Mouse (Mus musculus) forebrain, embryonic 13.5 days (tissue): ENCODE measurements around the gene Enc1. TPM values are rescaled to one million over a fixed set of nuclear protein-coding genes. Genes with fewer than 3 reads are reported as not detected.

Experiments used
- ATAC-seq: fragments of 200-750 bp; cut with Nextera tagmentation; 2 replicates; pipeline ENCODE4 v1.8.0; 2017
- H3K27ac ChIP-seq: fragments of 300-500 bp; sonication (generic); 2 replicates; pipeline ENCODE4 v1.5.1; 2015; ENCODE audit warnings: inconsistent platforms, mild to moderate bottlenecking, moderate library complexity
- H3K27me3 ChIP-seq: fragments of 300-500 bp; sonication (generic); 2 replicates; pipeline ENCODE4 v1.6.1; 2015; ENCODE audit warnings: mild to moderate bottlenecking, inconsistent platforms
- H3K36me3 ChIP-seq: fragments of 300-500 bp; sonication (generic); 2 replicates; pipeline ENCODE4 v1.6.1; 2015; ENCODE audit warnings: mild to moderate bottlenecking, inconsistent platforms; ENCODE audit not compliant: poor library complexity, severe bottlenecking
- H3K4me1 ChIP-seq: fragments of 300-500 bp; sonication (generic); 2 replicates; pipeline ENCODE4 v1.6.1; 2015; ENCODE audit warnings: inconsistent platforms
- H3K4me2 ChIP-seq: fragments of 300-500 bp; sonication (generic); 2 replicates; pipeline ENCODE4 v1.6.1; 2015; ENCODE audit warnings: inconsistent platforms, mild to moderate bottlenecking, moderate library complexity
- H3K4me3 ChIP-seq: fragments of 300-500 bp; sonication (generic); 2 replicates; pipeline ENCODE4 v1.5.1; 2015; ENCODE audit warnings: mild to moderate bottlenecking, inconsistent platforms
- H3K9ac ChIP-seq: fragments of 300-500 bp; sonication (generic); 2 replicates; pipeline ENCODE4 v1.6.1; 2015; ENCODE audit warnings: mild to moderate bottlenecking, inconsistent platforms
- H3K9me3 ChIP-seq: fragments of 300-500 bp; sonication (generic); replicated peaks from 2 replicates; pipeline ENCODE4 v1.6.1; 2016; ENCODE audit warnings: inconsistent platforms
- WGBS: fragments of 180-500 bp; shearing (Covaris S2); methylation state at CpG from one replicate; pipeline ENCODE4 v1.1.7; 2015; 5-methylcytosine and 5-hydroxymethylcytosine counted together
- polyA plus RNA-seq: library from polyadenylated mRNA; unstranded; fragments of >200 nt; fragmentation: Nextera tagmentation; extraction: Ambion mirVana; gene quantifications from 2 replicates; pipeline ENCODE4 v1.2.1, GENCODE M21; 2015

The Enc1 gene
- polyA plus RNA-seq, 1 experiment from 2014 or later = 44.4 TPM

DNA sequence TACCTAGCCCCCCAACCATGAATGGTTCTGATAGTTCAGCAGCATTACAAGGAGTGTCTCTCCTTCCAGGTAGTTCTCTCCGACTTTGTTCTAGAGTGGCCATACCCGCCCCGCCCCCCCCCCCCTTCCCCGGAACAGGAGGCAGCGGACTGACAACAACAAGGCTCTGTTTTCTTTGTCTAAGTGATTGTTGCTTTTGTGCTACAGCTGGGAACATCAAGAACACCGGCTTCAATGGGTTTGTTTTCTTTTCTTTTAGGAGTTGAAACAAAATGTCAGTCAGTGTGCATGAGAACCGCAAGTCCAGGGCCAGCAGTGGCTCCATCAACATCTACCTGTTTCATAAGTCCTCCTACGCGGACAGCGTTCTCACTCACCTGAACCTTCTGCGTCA, 3.8 kb downstream of the Enc1 start:
- Histone ChIP-seq H3K9me3 (no peaks in the 10 kb centered on the region), H3K9ac (peak overlapping the region; percentile 98; the same call in 1 of the 2 replicates), H3K4me2 (peak overlapping the region; percentile 85), H3K27me3 (no peaks in the 10 kb centered on the region), H3K4me3 (peak overlapping the region; percentile 99), H3K4me1 (peaks cover 81% of the 10 kb centered on the region), H3K27ac (peak overlapping the region; percentile 99; the same call in 1 of the 2 replicates), H3K36me3 (peaks cover 49% of the 10 kb centered on the region)
- 41% methylated on average over 11 of the region's 11 CpGs for WGBS
- no peak for ATAC-seq

DNA sequence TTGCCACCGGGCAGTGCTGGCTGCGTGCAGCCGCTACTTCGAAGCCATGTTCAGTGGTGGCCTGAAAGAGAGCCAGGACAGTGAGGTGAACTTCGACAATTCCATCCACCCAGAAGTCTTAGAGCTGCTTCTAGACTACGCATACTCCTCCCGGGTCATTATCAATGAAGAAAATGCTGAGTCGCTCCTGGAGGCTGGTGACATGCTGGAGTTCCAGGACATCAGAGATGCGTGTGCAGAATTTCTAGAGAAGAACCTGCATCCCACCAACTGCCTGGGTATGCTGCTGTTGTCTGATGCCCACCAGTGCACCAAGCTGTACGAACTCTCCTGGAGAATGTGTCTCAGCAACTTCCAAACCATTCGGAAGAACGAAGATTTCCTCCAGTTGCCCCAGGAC, 4.3 kb downstream of the Enc1 start:
- peak overlapping the region; percentile 85 for H3K4me2 ChIP-seq
- peaks cover 54% of the 10 kb centered on the region for H3K36me3 ChIP-seq
- H3K4me3 ChIP-seq = peak overlapping the region; percentile 99
- H3K27ac ChIP-seq = peak overlapping the region; percentile 99; the same call in 1 of the 2 replicates
- H3K9ac ChIP-seq = peak overlapping the region; percentile 31; the same call in 1 of the 2 replicates
- no peak for ATAC-seq
- no peaks in the 10 kb centered on the region for H3K9me3 ChIP-seq
- H3K4me1 ChIP-seq = peaks cover 81% of the 10 kb centered on the region
- no peaks in the 10 kb centered on the region for H3K27me3 ChIP-seq
- WGBS = 88% methylated on average over 12 of the region's 12 CpGs

DNA sequence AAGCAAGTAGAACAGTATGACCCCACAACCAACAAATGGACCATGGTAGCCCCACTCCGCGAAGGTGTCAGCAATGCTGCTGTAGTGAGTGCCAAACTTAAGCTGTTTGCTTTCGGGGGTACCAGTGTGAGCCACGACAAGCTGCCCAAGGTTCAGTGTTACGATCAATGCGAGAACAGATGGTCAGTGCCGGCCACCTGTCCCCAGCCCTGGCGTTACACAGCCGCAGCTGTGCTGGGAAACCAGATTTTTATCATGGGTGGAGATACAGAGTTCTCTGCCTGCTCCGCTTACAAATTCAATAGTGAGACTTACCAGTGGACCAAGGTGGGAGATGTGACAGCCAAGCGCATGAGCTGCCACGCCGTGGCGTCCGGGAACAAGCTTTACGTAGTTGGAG, 5.3 kb downstream of the Enc1 start:
- WGBS = 79% methylated on average over 16 of the region's 16 CpGs
- 0 out of 2 replicates have a peak overlapping the region, but pooled peaks have one; percentile 41 for H3K9ac ChIP-seq
- no peaks in the 10 kb centered on the region for H3K9me3 ChIP-seq
- peak overlapping the region; percentile 85 for H3K4me2 ChIP-seq
- peak overlapping the region; percentile 48 for H3K27ac ChIP-seq
- peak; percentile 3; the same call in 1 of the 2 replicates for ATAC-seq
- H3K4me3 ChIP-seq = peak overlapping the region; percentile 99
- H3K4me1 ChIP-seq = peaks cover 88% of the 10 kb centered on the region
- H3K27me3 ChIP-seq = no peaks in the 10 kb centered on the region
- H3K36me3 ChIP-seq = peaks cover 64% of the 10 kb centered on the region

DNA sequence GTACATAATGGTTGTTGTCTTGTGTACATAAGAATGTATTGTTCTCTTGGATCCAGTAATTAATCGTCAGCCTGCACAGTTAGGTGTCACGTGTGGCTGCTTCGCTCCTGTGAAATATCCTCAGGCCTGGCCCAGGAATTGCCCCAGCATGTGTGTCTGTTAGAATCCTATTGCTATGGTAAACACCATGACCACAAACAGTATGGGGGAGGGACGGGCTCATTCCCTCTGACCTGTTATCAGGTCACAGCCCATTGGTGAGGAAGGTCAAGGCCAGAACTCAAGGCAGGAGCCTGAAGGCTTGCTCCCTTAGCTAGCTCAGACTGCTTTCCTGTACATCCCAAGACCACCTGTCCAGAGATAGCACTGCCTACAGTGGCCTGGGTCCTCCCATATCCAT, 6.8 kb downstream of the Enc1 start:
- Histone ChIP-seq H3K4me1 (peaks cover 99% of the 10 kb centered on the region), H3K27ac (0 out of 2 replicates have a peak overlapping the region, but pooled peaks have one; percentile 91), H3K9ac (peak overlapping the region; percentile 55; the same call in 1 of the 2 replicates), H3K4me2 (peak overlapping the region; percentile 85), H3K36me3 (peaks cover 71% of the 10 kb centered on the region), H3K9me3 (no peaks in the 10 kb centered on the region), H3K4me3 (peak overlapping the region; percentile 99; the same call in 1 of the 2 replicates), H3K27me3 (no peaks in the 10 kb centered on the region)
- WGBS = 45% methylated on average over 4 of the region's 4 CpGs
- no peak for ATAC-seq

DNA sequence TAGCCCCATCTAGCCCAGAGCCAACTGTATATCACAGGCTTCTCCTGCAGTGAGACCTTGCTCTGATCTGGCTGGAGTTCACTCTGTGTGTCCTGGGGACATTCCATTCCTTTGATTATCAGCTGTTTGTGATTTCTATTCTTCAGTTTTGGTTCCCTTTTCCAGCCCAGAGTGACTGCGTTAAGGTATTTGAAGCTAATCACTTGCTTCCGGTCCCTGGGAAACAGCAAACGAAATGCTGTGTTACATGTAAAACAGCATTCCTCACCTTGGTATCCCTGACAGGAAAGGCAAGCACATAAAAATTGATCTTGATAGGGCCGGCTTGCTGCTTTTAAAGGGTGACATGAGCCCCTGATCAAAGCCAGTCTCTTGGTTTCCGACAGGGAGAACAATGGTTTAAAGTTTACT, 8.2 kb downstream of the Enc1 start:
- Histone ChIP-seq H3K4me2 (peak overlapping the region; percentile 85), H3K4me3 (peak overlapping the region; percentile 99), H3K9ac (peak overlapping the region; percentile 55), H3K4me1 (peaks cover 99% of the 10 kb centered on the region), H3K9me3 (no peaks in the 10 kb centered on the region), H3K27ac (peak overlapping the region; percentile 91), H3K36me3 (peaks cover 82% of the 10 kb centered on the region), H3K27me3 (no peaks in the 10 kb centered on the region)
- ATAC-seq = no peak
- WGBS = 13% methylated on average over 5 of the region's 5 CpGs

DNA sequence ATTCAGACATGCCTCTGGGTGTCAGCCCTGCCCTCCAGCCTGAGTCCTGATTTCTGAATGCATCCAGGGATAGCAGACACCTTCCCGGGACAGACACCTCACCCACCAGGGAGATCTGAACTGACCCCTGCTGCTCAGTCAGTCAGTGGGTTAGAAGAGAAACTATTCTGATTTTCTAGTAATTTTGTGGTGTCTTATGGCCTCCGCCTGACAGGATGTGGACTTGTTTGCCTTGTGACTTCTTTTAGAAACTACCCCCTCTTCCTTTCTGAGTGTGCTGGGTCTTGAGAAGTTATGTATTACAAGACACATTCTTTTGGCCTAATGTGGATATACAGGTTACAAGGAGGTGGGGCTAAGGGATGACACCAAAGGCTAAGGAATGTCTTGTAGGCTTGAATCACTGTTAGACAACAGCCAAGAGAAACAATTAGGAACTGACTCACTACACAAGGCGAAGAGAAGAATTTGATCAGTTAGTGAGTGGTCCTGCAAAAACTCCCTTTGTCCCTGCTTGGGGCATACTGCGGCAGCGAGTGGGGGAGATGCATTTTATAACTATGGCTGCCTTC, 8.7 kb downstream of the Enc1 start:
- WGBS = 32% methylated on average over 5 of the region's 5 CpGs
- Histone ChIP-seq H3K27me3 (no peaks in the 10 kb centered on the region), H3K9ac (peak overlapping the region; percentile 55), H3K4me3 (peak overlapping the region; percentile 99), H3K9me3 (no peaks in the 10 kb centered on the region), H3K4me2 (peak overlapping the region; percentile 85), H3K4me1 (peaks cover 99% of the 10 kb centered on the region), H3K27ac (peak overlapping the region; percentile 91), H3K36me3 (peaks cover 84% of the 10 kb centered on the region)
- ATAC-seq = no peak

DNA sequence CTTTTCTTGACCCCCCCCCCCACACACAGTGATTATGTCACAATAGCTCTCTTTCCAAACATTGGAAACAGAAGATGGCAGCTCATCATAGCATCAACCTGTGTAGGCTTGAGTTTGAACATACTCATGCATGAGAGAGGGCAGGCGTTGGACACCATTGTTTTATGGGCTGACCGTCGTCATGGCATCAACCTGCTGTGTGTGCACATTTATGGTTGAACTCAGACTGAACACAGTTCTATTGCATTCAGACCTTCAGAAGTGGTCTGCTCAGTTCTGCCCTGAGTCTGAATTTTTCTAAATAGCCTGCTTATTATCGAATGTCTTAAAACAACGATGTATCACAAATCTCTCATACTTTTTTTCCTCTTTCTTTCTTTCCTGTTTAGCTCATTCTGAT, 9.2 kb downstream of the Enc1 start:
- Histone ChIP-seq H3K9me3 (no peaks in the 10 kb centered on the region), H3K4me1 (peaks cover 99% of the 10 kb centered on the region), H3K27me3 (no peaks in the 10 kb centered on the region), H3K9ac (peak overlapping the region; percentile 55), H3K27ac (peak overlapping the region; percentile 91), H3K4me3 (peak overlapping the region; percentile 99; the same call in 1 of the 2 replicates), H3K4me2 (peak overlapping the region; percentile 85), H3K36me3 (peaks cover 81% of the 10 kb centered on the region)
- ATAC-seq = no peak
- 30% methylated on average over 5 of the region's 5 CpGs for WGBS

DNA sequence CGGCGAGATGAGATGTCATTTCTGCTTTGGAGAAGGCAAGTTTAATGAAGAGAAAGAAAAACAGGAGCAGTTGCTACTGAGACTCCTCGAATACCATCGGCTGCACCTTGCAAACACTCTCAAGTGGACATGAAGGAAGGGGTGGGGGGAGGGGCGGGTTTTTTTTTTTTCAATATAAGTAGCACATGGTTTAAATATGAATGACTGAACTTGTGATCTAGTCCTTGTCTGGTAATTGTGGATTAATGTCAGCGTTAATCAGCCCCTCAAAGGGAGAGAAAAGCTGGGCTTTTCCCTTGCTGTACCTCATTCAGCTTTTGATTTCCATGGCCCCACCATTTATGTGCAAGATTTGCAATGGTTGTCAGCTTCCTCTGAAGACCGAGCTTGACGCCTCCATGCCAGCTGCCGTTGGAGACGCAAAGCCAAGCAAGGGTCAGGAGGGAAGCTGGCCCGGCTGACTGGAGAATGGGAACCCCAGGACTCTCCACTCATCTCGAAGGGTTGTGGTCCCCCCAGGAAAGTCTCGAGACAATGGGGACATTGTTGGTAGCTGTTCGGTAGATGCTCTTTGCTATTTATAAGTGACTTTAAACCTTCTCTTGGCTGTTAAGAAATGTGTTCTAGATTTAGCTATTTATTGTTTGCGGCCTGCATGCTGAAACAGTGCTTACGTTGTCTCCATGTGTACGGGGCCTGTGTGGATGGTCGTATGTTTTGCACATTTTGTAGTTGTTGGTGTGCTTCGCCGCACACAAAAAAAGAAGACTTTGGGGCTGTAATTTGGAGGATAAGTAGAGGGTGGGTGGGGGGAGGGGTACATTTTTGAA, 9.9 kb downstream of the Enc1 start:
- 15% methylated on average over 20 of the region's 20 CpGs for WGBS
- Histone ChIP-seq H3K9me3 (no peaks in the 10 kb centered on the region), H3K27me3 (no peaks in the 10 kb centered on the region), H3K27ac (peak overlapping the region; percentile 91), H3K4me3 (no peak overlapping the region), H3K9ac (peak overlapping the region; percentile 55), H3K4me1 (peaks cover 99% of the 10 kb centered on the region), H3K4me2 (peak overlapping the region; percentile 85), H3K36me3 (peaks cover 75% of the 10 kb centered on the region)
- no peak for ATAC-seq

DNA sequence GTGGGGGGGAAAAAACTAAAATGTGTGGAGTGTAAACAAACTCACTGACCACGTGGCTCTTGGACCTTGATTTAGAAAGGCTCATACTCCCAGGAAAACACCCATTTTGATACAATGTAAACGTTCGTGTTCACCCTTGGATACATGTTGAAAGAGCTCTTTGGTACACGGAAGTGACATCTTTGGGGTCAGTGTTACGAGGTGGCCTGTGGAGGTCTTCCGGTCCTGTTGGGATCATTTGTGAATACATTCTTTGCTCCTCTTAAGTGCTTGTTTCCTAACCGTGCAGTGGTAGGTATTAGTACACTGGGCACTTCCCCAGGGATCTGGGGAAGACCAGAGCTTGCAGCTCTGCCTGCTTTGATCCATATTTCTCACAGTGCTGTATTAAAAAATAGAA, 10.8 kb downstream of the Enc1 start:
- ATAC-seq = no peak
- peaks cover 65% of the 10 kb centered on the region for H3K36me3 ChIP-seq
- H3K4me2 ChIP-seq = 0 out of 2 replicates have a peak overlapping the region, but pooled peaks have one; percentile 85
- no peak overlapping the region for H3K4me3 ChIP-seq
- peak overlapping the region; percentile 91 for H3K27ac ChIP-seq
- no peaks in the 10 kb centered on the region for H3K9me3 ChIP-seq
- peaks cover 99% of the 10 kb centered on the region for H3K4me1 ChIP-seq
- H3K9ac ChIP-seq = 0 out of 2 replicates have a peak overlapping the region, but pooled peaks have one; percentile 6
- WGBS = 25% methylated on average over 7 of the region's 7 CpGs
- no peaks in the 10 kb centered on the region for H3K27me3 ChIP-seq

DNA sequence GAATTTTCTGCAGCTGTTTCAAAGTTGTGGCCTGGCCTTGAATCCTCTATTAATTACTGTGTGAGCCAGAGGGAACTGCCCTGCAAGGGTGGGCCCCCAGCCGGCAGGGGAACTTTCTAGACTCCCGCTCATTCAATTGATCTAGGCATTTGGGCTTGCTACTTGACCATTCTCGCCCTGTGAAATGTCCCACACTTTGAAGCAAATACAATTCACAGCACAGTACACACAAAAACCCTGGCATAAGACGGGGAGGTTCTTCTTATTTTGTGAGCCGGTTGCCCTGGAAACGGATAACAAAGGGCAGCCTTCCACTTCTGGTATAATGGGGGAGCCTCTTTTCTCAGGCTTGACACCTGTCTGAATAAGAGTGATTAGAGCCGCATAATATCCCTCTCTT, 11.6 kb downstream of the Enc1 start:
- peaks cover 99% of the 10 kb centered on the region for H3K4me1 ChIP-seq
- no peak overlapping the region for H3K9ac ChIP-seq
- peak; percentile 74 for ATAC-seq
- no peaks in the 10 kb centered on the region for H3K27me3 ChIP-seq
- H3K9me3 ChIP-seq = no peaks in the 10 kb centered on the region
- H3K4me2 ChIP-seq = peak overlapping the region; percentile 11
- H3K4me3 ChIP-seq = no peak overlapping the region
- H3K36me3 ChIP-seq = peaks cover 58% of the 10 kb centered on the region
- H3K27ac ChIP-seq = peak overlapping the region; percentile 91
- 5% methylated on average over 7 of the region's 7 CpGs for WGBS

DNA sequence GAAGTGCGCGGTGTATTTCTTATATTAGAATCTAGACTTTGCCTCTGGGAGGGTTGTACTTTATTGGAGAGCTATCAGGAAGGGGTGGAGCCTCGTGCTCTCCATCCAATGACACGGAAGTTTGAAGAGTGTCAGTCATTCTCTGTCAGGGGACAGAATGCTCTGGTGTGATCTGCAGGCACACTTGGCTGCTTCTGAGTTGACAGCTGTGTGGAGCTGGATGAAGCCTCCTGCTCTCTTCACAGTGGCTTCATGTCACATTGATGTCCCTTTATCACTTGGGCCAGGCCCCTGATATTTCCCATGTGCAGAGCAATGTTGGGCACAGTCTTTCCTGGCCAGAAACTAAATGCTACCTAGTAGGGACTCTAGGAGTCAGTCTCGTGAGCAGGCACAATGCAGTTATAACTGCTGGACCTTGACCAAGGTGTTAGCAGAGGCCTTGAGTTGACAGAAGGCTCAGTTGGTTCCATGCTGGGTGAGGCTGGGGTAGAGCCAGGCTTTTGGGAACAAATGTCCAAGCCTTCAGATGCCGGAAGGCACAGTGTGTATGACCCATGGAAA, 12.6 kb downstream of the Enc1 start:
- WGBS = 48% methylated on average over 6 of the region's 6 CpGs
- no peak overlapping the region for H3K9ac ChIP-seq

DNA sequence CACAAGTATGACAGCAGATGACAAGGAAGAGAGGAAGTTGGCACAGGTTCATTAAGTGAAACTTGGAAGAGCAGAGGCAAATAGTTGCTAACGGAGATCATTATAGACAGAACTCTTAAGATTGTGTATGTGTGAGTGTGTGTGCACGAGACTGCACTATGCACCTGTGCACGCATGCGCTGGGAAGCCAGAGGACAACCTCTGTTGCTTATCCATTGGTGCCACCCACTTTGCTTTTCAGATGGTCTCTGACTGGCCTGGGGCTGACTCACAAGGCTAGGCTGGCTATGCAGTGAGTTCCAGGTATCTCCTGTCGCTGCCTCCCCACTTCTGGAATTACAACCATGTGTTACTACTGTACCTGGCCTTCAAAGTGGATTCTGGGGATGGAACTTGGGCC, 13.1 kb downstream of the Enc1 start:
- 87% methylated on average over 5 of the region's 5 CpGs for WGBS
- no peak overlapping the region for H3K4me3 ChIP-seq
- H3K36me3 ChIP-seq = peaks cover 43% of the 10 kb centered on the region
- no peaks in the 10 kb centered on the region for H3K27me3 ChIP-seq
- H3K9ac ChIP-seq = no peak overlapping the region
- H3K27ac ChIP-seq = peak overlapping the region; percentile 92
- ATAC-seq = no peak
- H3K4me1 ChIP-seq = peaks cover 84% of the 10 kb centered on the region
- H3K4me2 ChIP-seq = no peak overlapping the region
- H3K9me3 ChIP-seq = no peaks in the 10 kb centered on the region

More for the DNA sequence above, 12.6 kb downstream of the Enc1 start:
- Histone ChIP-seq H3K9me3 (no peaks in the 10 kb centered on the region), H3K4me1 (peaks cover 89% of the 10 kb centered on the region), H3K27ac (peak overlapping the region; percentile 92), H3K36me3 (peaks cover 47% of the 10 kb centered on the region), H3K27me3 (no peaks in the 10 kb centered on the region), H3K4me2 (no peak overlapping the region), H3K4me3 (no peak overlapping the region)
- ATAC-seq = no peak
